Mouse (Mus musculus): ENCODE data around the gene Fam118b.

Gene Fam118b

GRCm38 (mm10) chr9:35267976-35268715 lies 541 bp upstream of the Fam118b start:
- in situ Hi-C loops (cut with MboI; ENCODE audit: low sequenced_read_pairs), result no loop called here

- in situ Hi-C loops (cut with MboI; ENCODE audit: low sequenced_read_pairs), result no loop called here
Measured at GRCm38 (mm10) chr9:35264509-35264908, 3.1 kb downstream of the Fam118b start.

GRCm38 (mm10) chr9:35263431-35263830 lies 4.2 kb downstream of the Fam118b start:
- in situ Hi-C loops (cut with MboI; ENCODE audit: low sequenced_read_pairs), result no loop called here

DNA sequence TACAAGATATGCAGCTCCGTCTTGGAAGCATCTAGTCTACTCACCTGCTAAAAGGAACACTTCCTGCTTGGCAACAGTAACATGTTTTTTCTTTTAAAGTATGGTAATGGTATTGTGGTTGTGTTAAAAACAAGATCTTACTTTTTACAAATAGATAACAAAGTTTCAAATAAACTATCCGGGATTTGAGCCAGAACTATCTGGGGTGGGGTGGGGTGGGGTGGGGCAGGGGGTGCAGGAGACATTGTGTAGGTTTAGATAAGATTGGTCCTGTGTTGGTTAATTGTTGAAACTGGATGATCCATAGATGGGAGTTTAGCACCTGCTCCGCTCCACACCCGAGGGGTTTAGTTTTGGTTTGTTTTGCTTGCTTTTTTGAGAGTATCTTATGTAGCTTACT lies 5.2 kb downstream of the Fam118b start:
- in situ Hi-C loops (cut with MboI; ENCODE audit: low sequenced_read_pairs), result no loop called here

GRCm38 (mm10) chr9:35257365-35257764 lies 10.2 kb downstream of the Fam118b start:
- in situ Hi-C loops (cut with MboI; ENCODE audit: low sequenced_read_pairs), result no loop called here

- in situ Hi-C loops (cut with MboI; ENCODE audit: low sequenced_read_pairs), result no loop called here
Measured at GRCm38 (mm10) chr9:35249476-35249875, 18.1 kb downstream of the Fam118b start.

DNA sequence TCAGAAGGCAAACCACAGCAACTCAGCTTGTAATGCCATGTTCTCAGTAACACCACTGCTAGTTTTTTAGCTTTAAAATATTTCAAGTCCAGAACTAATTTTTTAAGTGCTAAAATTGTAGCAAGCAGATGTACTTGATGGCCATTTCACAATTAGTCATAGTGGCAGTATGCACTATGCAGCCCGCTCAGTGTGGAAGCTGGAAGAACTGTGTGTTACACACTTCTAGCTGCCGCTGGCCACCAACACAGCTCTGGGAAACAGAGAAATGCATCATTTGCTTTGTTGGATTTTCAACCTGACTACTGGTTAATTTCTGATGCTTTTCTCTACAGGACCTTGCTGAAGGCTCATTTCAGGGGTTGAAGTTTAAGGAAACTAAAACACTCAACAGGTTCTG lies 20.2 kb downstream of the Fam118b start:
- in situ Hi-C loops (cut with MboI; ENCODE audit: low sequenced_read_pairs), result no loop called here

- in situ Hi-C loops (cut with MboI; ENCODE audit: low sequenced_read_pairs), result no loop called here
Measured at GRCm38 (mm10) chr9:35239734-35240133, 27.9 kb downstream of the Fam118b start.

DNA sequence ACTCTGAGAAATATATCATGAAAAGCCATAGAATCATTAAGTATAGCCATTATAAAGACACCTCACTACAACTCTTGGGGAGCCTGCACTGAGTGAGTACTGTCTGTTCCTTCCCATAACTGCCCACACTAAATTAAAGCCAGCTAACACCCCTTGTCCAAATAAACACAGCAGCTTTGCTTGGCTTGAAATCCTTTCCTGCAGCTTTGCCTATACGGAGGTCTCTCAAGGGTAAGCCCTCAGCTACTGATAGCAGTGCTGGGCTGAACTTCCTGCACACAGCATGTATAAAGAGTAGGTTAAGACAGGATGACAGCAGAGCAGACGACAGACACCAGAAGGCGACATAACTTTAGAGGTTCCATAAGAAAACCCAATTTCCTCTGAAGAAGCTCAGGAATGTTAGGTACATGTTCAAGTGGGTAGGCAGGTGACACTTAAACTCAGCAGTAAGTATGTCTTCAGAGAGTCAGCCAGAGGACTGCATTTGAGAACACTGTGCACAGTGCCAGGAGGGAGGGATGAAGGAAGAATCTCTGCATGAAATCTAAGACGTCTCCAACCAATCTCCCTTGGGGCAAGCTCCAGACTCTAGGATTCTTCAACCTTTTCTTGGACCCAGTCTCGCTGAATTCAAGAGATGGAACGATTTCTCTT lies 28.6 kb downstream of the Fam118b start:
- in situ Hi-C loops (cut with MboI; ENCODE audit: low sequenced_read_pairs), result no loop called here

DNA sequence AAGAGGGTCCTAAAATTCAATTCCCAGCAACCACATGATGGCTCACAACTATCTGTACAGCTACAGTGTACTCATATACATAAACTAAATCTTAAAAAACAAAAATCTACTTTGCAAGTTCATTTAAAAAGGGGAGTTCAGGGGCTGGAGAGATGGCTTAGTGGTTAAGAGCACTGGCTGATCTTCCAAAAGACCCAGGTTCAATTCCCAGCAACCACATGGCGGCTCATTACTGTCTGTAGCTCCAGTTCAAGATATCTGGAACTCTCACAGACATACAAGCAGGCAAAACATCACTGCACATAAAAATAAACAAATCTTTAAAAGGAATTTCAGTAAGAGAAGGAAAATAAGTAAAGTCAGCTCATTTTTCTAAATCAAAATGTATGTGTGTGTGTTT lies 29.2 kb downstream of the Fam118b start:
- in situ Hi-C loops (cut with MboI; ENCODE audit: low sequenced_read_pairs), result no loop called here

DNA sequence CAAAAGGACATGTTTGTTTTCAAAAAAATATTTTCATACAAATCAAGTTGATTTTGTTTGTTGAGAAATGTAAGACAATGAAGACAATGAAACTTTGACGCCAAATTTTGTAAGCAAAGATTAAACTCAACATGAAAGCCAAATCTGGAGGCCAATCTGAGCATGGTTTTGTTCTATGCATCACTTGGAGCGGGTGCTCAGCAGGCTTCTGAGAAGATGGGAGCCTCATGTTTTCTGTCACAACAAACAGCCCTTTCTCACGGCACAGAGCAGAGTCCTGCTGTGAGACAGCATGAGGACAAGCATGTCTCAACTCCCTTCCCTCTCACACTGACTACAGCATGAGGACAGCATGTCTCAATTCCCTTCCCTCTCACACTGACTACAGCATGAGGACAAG lies 31.6 kb downstream of the Fam118b start:
- in situ Hi-C loops (cut with MboI; ENCODE audit: low sequenced_read_pairs), result no loop called here

- in situ Hi-C loops (cut with MboI; ENCODE audit: low sequenced_read_pairs), result no loop called here
Measured at GRCm38 (mm10) chr9:35228671-35229070, 38.9 kb downstream of the Fam118b start.

- in situ Hi-C loops (cut with MboI; ENCODE audit: low sequenced_read_pairs), result no loop called here
Measured at GRCm38 (mm10) chr9:35223466-35223865, 44.1 kb downstream of the Fam118b start.

- in situ Hi-C loops (cut with MboI; ENCODE audit: low sequenced_read_pairs), result no loop called here
Measured at GRCm38 (mm10) chr9:35217963-35218362, 49.6 kb downstream of the Fam118b start.

GRCm38 (mm10) chr9:35211573-35212511 lies 55.8 kb downstream of the Fam118b start:
- in situ Hi-C loops (cut with MboI; ENCODE audit: low sequenced_read_pairs), result no loop called here

DNA sequence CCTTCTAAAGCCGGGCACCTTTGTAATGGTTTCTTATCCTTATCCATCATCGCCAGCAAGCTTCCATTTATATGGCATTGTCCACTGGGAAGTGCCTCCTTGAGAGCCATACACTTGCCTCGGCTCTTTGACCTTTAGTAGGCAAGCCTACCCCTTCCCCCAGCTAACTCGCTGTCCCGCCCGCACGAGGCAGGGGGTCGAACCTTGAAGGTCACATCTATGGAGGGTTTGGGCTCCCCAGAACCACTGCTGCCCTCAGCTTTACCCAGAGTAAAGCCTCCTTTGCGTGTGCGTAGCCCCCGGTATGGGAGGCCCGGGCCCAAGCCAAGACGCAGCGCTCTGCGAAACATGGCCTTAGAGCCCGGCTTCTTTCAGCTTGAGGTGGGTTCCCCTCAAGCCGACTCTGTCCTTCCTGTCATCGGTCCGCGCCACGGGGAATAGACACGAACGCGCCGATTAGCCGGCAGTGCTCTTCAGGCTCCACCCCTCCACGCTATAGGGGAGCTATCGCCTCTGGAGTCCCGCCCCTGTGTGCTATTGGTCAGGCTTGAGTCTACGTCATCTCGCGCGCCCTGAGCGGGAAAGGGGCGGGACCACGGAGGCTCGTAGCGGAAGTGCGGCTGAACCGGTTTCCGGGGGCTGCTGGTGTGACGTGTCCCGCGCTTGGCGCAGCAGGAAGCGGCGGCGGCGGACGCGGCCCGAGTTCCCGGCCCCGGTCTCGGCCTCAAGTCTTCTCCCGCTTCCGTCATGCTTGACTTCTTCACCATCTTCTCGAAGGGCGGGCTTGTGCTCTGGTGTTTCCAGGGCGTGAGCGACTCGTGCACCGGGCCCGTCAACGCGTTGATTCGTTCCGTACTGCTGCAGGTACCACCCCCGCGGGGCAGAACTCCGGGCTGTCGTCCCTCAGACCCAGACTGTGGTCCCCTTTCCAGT lies 56.8 kb downstream of the Fam118b start, which contains the start of gene Foxred1:
TSS of gene Foxred1 (minus strand) at position 514 of the 933 bp plus-strand sequence.
- in situ Hi-C loops (cut with MboI; ENCODE audit: low sequenced_read_pairs), result no loop called here

DNA sequence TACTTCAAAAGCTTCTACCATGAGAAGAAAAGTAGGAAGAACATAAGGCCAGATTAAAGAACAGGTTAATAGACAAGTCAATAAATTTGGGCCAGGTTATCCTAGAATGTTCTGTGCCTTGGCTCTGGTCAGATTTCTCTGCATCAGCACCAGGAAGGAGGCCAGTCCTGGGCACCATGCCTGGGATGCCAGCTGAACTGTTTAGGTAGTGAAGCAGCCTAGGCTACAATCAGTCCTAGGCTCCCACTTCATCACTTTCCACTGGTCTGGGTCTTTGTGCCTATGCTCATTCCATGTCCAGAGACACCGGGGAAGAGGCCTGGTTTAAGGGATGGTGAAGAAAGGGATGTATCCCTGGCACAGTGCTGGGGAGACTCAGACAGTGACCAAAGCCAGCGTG lies 63.2 kb downstream of the Fam118b start:
- in situ Hi-C loops (cut with MboI; ENCODE audit: low sequenced_read_pairs), result no loop called here

DNA sequence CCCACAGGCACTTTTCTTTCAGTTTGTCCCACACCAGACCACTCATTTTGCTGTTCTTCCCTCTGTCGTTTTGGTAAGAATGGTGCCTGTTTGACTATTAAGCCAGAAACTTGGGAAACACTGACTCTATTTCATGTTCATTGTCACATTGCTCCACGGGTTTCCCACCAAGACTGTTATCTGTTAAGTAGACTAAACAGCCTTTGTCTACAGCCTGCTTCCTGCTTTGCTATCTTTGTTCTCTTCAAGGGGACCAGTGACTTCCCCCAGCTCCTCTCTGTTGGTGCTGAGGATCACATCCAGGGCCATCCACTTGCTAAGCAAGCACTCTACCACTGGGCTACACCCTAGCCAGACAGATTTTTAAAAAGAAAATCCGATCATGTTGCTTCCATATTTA lies 64.1 kb downstream of the Fam118b start:
- in situ Hi-C loops (cut with MboI; ENCODE audit: low sequenced_read_pairs), result no loop called here

DNA sequence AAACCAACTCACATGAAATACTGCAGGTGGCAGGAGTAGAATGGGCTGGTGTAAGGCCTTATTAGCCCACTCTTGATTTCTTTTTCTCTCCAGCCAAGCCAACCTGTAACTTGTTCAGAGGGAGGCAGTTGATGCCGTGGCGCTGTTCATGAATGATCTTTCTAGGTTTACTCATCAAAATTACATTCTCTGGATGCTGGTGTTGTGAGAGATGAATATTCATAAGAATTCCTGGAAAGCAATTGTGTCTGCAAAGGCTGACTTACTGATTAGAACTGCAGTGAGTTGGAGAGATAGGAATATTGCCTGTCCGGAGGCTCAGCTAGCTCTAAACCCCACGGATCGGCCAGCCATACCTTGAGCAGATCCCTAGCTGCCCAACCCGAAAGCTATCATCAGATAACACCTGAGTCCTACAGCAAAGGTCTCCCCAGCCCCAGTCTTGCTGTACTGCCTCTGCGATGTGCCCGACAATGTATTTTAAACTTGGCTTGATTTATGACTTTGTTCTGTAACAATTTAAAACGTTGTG lies 67.0 kb downstream of the Fam118b start:
- in situ Hi-C loops (cut with MboI; ENCODE audit: low sequenced_read_pairs), result no loop called here

All from CH12F3 (cell line).